ENCODE assay signal across 8 mouse cellular contexts in the genomic region with DNA sequence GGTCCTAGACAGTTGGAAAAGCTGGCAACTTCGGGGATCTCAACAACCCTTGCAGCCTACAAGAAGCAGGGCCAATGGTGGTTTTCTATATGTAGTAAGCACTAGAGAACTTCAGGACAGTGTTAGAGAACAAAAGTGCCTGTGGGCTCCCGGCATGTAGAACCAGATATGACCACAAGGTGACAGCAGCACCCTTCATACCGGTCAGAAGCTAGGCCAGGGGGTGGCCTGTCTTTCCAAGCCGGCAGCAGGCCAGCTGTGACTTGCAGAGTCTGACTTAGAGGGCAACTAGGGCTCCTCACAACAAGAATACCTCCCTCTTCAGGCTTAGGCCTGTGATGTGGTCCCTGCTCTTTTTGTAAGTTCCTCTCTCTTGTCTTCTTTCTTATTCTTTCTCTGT. TPM values are rescaled to one million over a fixed set of nuclear protein-coding genes. Genes with fewer than 3 reads are reported as not detected.
DNase-seq lines count a peak whose midpoint lies in the region; ATAC-seq lines count a peak whose summit lies in the region.

No protein-coding gene starts in this region.

- H3K4me3 ChIP-seq in forebrain, embryonic 14.5 days (ENCODE audit: low read depth, low read length): no peak overlapping the region
- H3K4me3 ChIP-seq in lung, embryonic 16.5 days (ENCODE audit: low read length): no peak overlapping the region

- peak overlapping the region; percentile 22; the same call in 1 of the 2 replicates for H3K9ac ChIP-seq in forebrain, embryonic 14.5 days (ENCODE audit: low read length)
- H3K9ac ChIP-seq in lung, embryonic 16.5 days (ENCODE audit: low read length): no peak overlapping the region

- H3K4me2 ChIP-seq in forebrain, embryonic 14.5 days (ENCODE audit: low read length): no peak overlapping the region
- no peak overlapping the region for H3K4me2 ChIP-seq in lung, embryonic 16.5 days (ENCODE audit: low read depth, low read length)

- peak; percentile 88 for ATAC-seq in forebrain, embryonic 14.5 days
- ATAC-seq in lung, embryonic 16.5 days (ENCODE audit: low read depth): peak; percentile 64

- H3K27ac ChIP-seq in forebrain, embryonic 14.5 days (ENCODE audit: low read depth, low read length): no peak overlapping the region
- no peak overlapping the region for H3K27ac ChIP-seq in lung, embryonic 16.5 days (ENCODE audit: low read length)

- H3K36me3 ChIP-seq in forebrain, embryonic 14.5 days (ENCODE audit: control insufficient read depth, insufficient read depth, low read length): no peaks in the 10 kb centered on the region
- no peaks in the 10 kb centered on the region for H3K36me3 ChIP-seq in lung, embryonic 16.5 days (ENCODE audit: control insufficient read depth, insufficient read depth, low read length)

- no peaks in the 10 kb centered on the region for H3K27me3 ChIP-seq in forebrain, embryonic 14.5 days (replicated peaks; ENCODE audit: control insufficient read depth, insufficient read depth, low read length)
- no peaks in the 10 kb centered on the region for H3K27me3 ChIP-seq in lung, embryonic 16.5 days (ENCODE audit: control insufficient read depth, insufficient read depth, low read depth, low read length)

- intact Hi-C loops in heart, postnatal 25 days (cut with DNase I): loop anchor here (1.0 kb wide), 1 partner anchor 143 kb away; no protein-coding TSS in a partner anchor

- peak; percentile 82 for DNase-seq in MN1 (ENCODE audit: low spot score)
- peak; percentile 56 for DNase-seq in cerebellum, adult 11 months
- peak; percentile 89 for DNase-seq in forebrain, embryonic 14.5 days (ENCODE audit: low spot score)
- DNase-seq in heart, postnatal 25 days (ENCODE audit: low spot score): peak; percentile 16
- peak; percentile 80 to 88 for DNase-seq in kidney, postnatal 36 days
- peak; percentile 67 for DNase-seq in ovary, postnatal 36 days (ENCODE audit: low spot score)
- DNase-seq in thymus, postnatal 4 days: peak; percentile 81

- no peaks in the 10 kb centered on the region for H3K9me3 ChIP-seq in forebrain, embryonic 14.5 days (replicated peaks; ENCODE audit: control insufficient read depth, low read length)
- no peaks in the 10 kb centered on the region for H3K9me3 ChIP-seq in lung, embryonic 16.5 days (ENCODE audit: control insufficient read depth, low read length)

- WGBS in forebrain, embryonic 14.5 days: 4% methylated on average over 4 of the region's 4 CpGs
- WGBS in lung, embryonic 16.5 days: 4% methylated on average over 4 of the region's 4 CpGs

- H3K4me1 ChIP-seq in forebrain, embryonic 14.5 days (ENCODE audit: control insufficient read depth, insufficient read depth, low read length): 0 out of 2 replicates have a peak, but pooled peaks cover 2% of the 10 kb centered on the region
- no peaks in the 10 kb centered on the region for H3K4me1 ChIP-seq in lung, embryonic 16.5 days (replicated peaks; ENCODE audit: control insufficient read depth, insufficient read depth, low read length)

RNA-seq across cellular contexts. Expression of a gene that starts 45.5 kb away (rescaled TPM):
- 15.0 and 19.8 TPM in 2 replicates for polyA plus RNA-seq in forebrain, embryonic 14.5 days (2014; fragmentation: Nextera tagmentation; extraction: Ambion mirVana)
- total RNA-seq in heart, postnatal 25 days (2021): 10 to 100 TPM; 43.1 to 48.6 TPM
- 5.2 and 5.5 TPM in 2 replicates for polyA plus RNA-seq in lung, embryonic 16.5 days (2015; fragmentation: Nextera tagmentation; extraction: Ambion mirVana)

RNA-seq across cellular contexts. Expression of a gene that starts 50.4 kb away (rescaled TPM):
- 12.1 and 13.3 TPM in 2 replicates for polyA plus RNA-seq in forebrain, embryonic 14.5 days (2014; fragmentation: Nextera tagmentation; extraction: Ambion mirVana)
- total RNA-seq in heart, postnatal 25 days (2021): not detected
- polyA plus RNA-seq in lung, embryonic 16.5 days (2015; fragmentation: Nextera tagmentation; extraction: Ambion mirVana): 0.26 TPM in 2 replicates

Comparison
In these comparisons a context has a peak if more than half of its experiments do, and no peak if none do; other contexts are left out.
1. DNase-seq: peak in every context shown above with its lines; median percentile 89 in forebrain, embryonic 14.5 days; 84 in kidney, postnatal 36 days; 82 in MN1; 81 in thymus, postnatal 4 days; 67 in ovary, postnatal 36 days; 56 in cerebellum, adult 11 months; 16 in heart, postnatal 25 days.
2. RNA of a gene that starts 50.4 kb away (polyA plus RNA-seq): 12.1 to 13.3 TPM in forebrain, embryonic 14.5 days; 0.26 TPM in lung, embryonic 16.5 days; every median in the first group is over 10 times any median in the second.